Mouse (Mus musculus): Measurements from ENCODE around the gene Mga.

DNA sequence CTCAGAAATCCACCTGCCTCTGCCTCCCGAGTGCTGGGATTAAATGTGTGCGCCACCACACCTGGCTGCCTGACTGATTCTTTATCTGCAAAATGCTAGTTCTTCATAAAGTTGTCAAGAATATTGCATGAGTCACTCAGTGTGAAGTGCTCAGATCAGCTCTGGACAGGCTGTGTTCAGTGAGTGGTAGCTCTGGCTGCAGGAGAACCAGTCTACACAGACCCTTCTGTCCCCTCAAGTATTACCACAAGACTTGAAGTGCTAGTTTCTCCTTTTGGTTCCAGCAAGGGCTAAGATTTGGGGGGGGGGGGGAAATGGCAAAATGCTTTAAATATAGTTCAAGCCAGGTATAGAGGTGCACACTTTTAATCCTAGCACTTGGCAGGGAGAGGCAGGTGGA, 90.4 kb downstream of the Mga start:
- TF ChIP-seq CTCF (IDR thresholded peaks at IDR 0.05; ENCODE audit: control insufficient read depth, insufficient read depth, low read length) (no peak), POLR2A (IDR thresholded peaks at IDR 0.05; ENCODE audit: borderline replicate concordance, control insufficient read depth, low read depth, low read length) (no peak)
